Mouse (Mus musculus) thymus, adult 2 months (tissue): ENCODE measurements around the gene Tceal3. TPM values are rescaled to one million over a fixed set of nuclear protein-coding genes. Genes with fewer than 3 reads are reported as not detected.
"Not testable (repeated sequence)": the region's sequence is repeated elsewhere in the genome, so short reads cannot be mapped to it uniquely, and the experiment has no call there.

Experiments
- DNase-seq: peaks from one replicate; pipeline ENCODE4 v3.0.0; 2021
- H3K27ac ChIP-seq: fragments of 200-500 bp; 2 replicates; pipeline ENCODE4 v1.5.1; 2012; ENCODE audit warnings: low read length, control low read depth; ENCODE audit not compliant: control insufficient read depth, insufficient read depth
- H3K27me3 ChIP-seq: fragments of 200-500 bp; 2 replicates; pipeline ENCODE4 v1.6.1; 2012; ENCODE audit warnings: mild to moderate bottlenecking, low read length, moderate library complexity, mixed read lengths; ENCODE audit not compliant: control insufficient read depth, insufficient read depth
- H3K36me3 ChIP-seq: fragments of 200-500 bp; 2 replicates; pipeline ENCODE4 v1.6.1; 2012; ENCODE audit warnings: mild to moderate bottlenecking, low read length, moderate library complexity; ENCODE audit not compliant: control insufficient read depth, insufficient read depth
- H3K4me1 ChIP-seq: fragments of 200-500 bp; replicated peaks from 2 replicates; pipeline ENCODE4 v1.6.1; 2012; ENCODE audit warnings: low read length; ENCODE audit not compliant: control insufficient read depth, insufficient read depth
- H3K4me3 ChIP-seq: fragments of 200-500 bp; 2 replicates; pipeline ENCODE4 v1.5.1; 2012; ENCODE audit warnings: mild to moderate bottlenecking, low read length, control low read depth, moderate library complexity; ENCODE audit not compliant: control insufficient read depth, insufficient read depth
- CTCF ChIP-seq: fragments of 200-500 bp; IDR thresholded peaks from 2 replicates; pipeline ENCODE4 v1.5.1; 2012; ENCODE audit warnings: mild to moderate bottlenecking, control low read depth, low read length, moderate library complexity, borderline replicate concordance; ENCODE audit not compliant: control insufficient read depth, poor library complexity, insufficient read depth; ENCODE audit errors: extremely low read depth
- POLR2A ChIP-seq: fragments of 200-500 bp; IDR thresholded peaks from 2 replicates; pipeline ENCODE4 v1.6.1; 2012; ENCODE audit warnings: mild to moderate bottlenecking, low read length, control low read depth, moderate library complexity; ENCODE audit not compliant: control insufficient read depth, poor library complexity, insufficient read depth; ENCODE audit errors: extremely low read depth
- WGBS: fragments of 180-500 bp; shearing (Covaris S2); methylation state at CpG from one replicate; pipeline ENCODE4 v1.1.7; 2018; 5-methylcytosine and 5-hydroxymethylcytosine counted together
- polyA plus RNA-seq: library from polyadenylated mRNA; depleted of rRNA; stranded (reverse); fragments of >200 nt; gene quantifications from 2 replicates; pipeline ENCODE4 v1.2.3, GENCODE M21; 2012; rRNA removed

Gene Tceal3
- polyA plus RNA-seq = 0.11 and 0.43 TPM in 2 replicates

DNA sequence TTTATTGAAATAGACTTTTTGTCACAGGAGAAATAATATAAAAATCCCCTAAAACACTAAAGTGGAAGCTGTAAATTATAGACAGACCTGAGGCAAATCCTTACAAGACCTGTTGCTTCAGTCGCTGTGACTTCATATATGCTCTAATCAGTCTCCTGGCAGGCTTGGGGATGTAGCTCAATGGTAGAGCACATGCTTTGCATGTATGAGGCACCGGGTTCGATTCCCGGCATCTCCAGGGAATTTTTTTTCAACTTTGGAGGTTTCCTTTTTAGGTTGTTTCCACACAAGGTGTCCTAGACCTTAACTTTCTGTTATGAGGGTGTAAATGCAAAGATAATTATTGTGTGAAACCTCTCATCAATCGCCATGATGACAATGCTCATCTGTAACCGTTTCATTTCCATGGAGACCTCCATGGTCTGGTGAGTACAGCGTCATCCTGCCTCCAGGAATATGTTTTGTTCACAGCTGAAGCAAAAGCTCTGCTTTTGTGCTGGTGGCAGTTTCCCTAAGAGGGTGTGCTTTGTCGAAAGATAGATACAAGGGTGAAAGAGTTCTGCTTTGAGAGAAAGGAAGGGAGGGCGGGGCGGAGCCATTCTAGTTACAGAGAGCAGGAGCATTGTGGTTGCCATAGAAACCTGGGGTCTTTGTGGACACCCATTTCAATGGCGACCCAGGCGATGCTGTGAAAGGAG, at the start of gene Tceal3:
Gene Tceal3, plus strand, starts transcription at position 644 of the 698 bp plus-strand sequence.
- 63% methylated on average over 12 of the region's 12 CpGs for WGBS
- Histone ChIP-seq H3K27ac (no peak within 1 kb of the TSS), H3K36me3 (no peaks in the 10 kb centered on the region), H3K4me3 (no peak within 1 kb of the TSS), H3K4me1 (no peaks in the 10 kb centered on the region), H3K27me3 (no peaks in the 10 kb centered on the region)
- TF ChIP-seq POLR2A = no peak
- no peak for TF ChIP-seq CTCF
- no peak for DNase-seq

DNA sequence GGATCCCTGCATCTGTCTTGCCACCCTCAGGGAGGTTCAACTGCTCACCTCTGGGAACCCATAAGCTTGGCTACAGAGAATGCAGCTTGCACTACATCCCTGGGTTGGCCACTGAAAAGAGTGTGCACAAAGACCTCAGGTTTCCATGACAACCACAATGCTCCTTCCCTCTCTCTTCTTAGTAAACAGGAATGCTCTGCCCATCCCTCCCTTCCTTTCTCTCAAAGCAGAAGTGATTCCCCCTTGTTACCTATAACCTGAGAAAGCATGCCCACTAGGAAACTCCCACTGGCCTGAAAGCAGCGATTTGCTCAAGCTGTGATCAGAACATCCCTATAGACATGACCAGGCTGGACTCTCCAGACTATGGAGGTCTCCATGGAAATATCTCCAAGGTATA, 46.7 kb upstream of the Tceal3 start, which contains the start of gene Kir3dl2:
Gene Kir3dl2, minus strand, starts transcription at position 101 of the 400 bp plus-strand sequence.
- 67% methylated on average over 1 of the region's 1 CpGs for WGBS
- not testable (repeated sequence) for H3K4me1 ChIP-seq, H3K27ac ChIP-seq, H3K36me3 ChIP-seq, H3K27me3 ChIP-seq, DNase-seq, H3K4me3 ChIP-seq

DNA sequence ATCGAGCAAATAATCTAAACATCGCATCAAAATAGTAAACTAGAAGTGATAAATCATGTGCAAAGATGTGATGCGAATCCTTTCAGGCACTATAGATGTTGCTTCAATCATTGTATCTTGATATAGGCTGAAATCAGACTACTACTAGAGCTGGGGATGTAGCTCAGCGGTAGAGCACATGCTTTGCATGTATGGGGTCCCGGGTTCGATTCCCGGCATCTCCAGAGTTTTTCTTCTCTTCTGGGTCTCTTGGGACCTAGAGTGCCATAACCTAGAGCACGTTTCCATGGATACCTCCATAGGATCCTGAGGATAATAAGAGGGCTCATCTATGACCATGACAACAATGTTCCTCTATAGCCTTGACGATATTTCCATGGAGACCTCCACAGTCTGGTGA, 21.5 kb upstream of the Tceal3 start:
- not testable (repeated sequence) for DNase-seq, H3K4me1 ChIP-seq, H3K27me3 ChIP-seq, H3K27ac ChIP-seq, H3K4me3 ChIP-seq, H3K36me3 ChIP-seq
- WGBS = 92% methylated on average over 9 of the region's 9 CpGs

DNA sequence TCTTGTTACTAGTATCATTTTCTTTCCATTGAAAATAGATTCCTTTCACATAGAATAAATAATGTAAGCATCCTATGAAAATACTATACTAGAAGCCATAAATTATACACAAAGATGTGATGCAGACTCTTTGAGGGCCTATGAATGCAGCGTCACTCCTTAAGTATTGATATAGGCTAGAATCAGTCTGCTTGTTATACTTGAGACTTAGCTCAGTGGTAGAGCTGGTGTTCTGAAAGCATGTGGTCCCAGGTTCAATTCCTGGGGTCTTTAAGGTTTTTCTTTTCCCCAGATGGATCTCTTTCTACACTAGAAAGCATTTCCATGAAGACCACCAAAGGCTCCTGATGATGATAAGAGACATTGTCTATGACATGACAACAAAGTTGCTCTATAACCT, 6.0 kb upstream of the Tceal3 start:
- TF ChIP-seq CTCF (no peak), POLR2A (no peak)
- DNase-seq = no peak
- 95% methylated on average over 1 of the region's 1 CpGs for WGBS
- Histone ChIP-seq H3K27me3 (no peaks in the 10 kb centered on the region), H3K4me1 (no peaks in the 10 kb centered on the region), H3K36me3 (no peaks in the 10 kb centered on the region), H3K4me3 (no peak overlapping the region), H3K27ac (no peak overlapping the region)

DNA sequence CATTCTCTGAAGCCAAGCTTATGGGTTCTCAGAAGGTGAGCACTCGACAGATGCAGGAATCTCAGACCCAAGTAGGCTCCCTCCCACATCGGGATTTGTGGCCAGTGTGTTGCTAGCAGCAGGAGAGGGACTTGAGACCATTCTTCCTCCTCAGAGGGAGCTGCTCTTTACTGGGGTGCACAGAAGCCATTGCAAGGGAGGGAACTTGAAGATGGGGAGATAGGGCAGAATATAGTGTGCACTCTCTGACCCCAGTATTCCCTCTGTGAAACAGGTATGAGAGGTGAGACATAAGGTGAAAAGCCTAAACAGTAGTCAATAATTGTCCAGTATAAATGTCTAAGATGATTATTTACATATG, 235 bp downstream of the Tceal3 start:
- Histone ChIP-seq H3K4me1 (no peaks in the 10 kb centered on the region), H3K27me3 (no peaks in the 10 kb centered on the region), H3K27ac (no peak overlapping the region), H3K4me3 (no peak overlapping the region), H3K36me3 (no peaks in the 10 kb centered on the region)
- 22% methylated on average over 2 of the region's 2 CpGs for whole genome bisulfite sequencing
- no peak for DNase-seq
- TF ChIP-seq CTCF (no peak), POLR2A (no peak)

DNA sequence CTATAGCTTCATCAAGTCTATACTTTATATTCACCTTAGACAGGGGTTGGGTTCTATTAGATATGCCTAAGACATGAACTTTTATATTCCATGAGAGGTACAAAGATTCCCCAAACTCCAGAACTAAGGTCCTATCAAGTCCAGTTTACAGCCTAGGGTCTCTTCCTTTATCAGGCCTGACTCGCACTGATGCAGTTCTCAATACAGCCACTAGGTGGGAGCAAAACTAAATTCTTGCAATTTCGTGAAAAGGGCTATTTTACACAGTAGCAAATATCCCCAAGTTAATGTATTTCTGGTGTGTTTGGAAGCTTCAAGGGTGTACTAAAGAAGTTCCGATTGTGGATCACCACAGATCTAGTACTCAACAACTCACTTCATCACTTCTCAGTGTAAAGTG, 8.8 kb downstream of the Tceal3 start:
- DNase-seq = peak; percentile 36

DNA sequence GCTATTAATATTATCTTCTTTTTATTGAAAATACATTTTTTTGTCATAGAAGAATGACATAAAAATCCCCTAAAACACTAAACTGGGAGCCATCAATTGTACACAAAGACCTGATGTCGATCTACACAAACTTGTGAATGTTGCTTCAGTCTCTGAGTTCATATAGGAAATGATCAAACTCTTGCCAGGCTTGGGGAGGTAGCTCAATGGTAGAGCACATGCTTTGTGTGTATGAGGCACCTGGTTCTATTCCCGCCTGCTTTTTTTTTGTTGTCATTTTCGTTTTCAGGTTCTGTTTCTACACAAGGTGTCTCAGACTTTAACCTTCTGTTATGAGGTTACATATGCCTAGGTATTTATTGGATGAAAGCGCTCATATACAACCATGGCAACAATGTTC, 16.3 kb downstream of the Tceal3 start:
- Histone ChIP-seq H3K36me3 (no peaks in the 10 kb centered on the region), H3K4me1 (no peaks in the 10 kb centered on the region), H3K27me3 (no peaks in the 10 kb centered on the region), H3K27ac (no peak overlapping the region), H3K4me3 (no peak overlapping the region)
- WGBS = 97% methylated on average over 4 of the region's 4 CpGs
- no peak for DNase-seq
- TF ChIP-seq POLR2A (no peak), CTCF (no peak)

More for the DNA sequence above, 8.8 kb downstream of the Tceal3 start:
- Histone ChIP-seq H3K27ac (no peak overlapping the region), H3K4me3 (no peak overlapping the region), H3K4me1 (no peaks in the 10 kb centered on the region), H3K27me3 (no peaks in the 10 kb centered on the region), H3K36me3 (no peaks in the 10 kb centered on the region)
- WGBS = 8% methylated on average over 3 of the region's 3 CpGs
- TF ChIP-seq CTCF (no peak), POLR2A (no peak)
